Mouse (Mus musculus): Measurements from ENCODE around the gene Pkn1. TPM values are rescaled to one million over a fixed set of nuclear protein-coding genes. Genes with fewer than 3 reads are reported as not detected.

Gene Pkn1
- 211 and 329 TPM in 2 replicates for polyA plus RNA-seq (2012; ENCODE audit: low replicate concordance)

GRCm38 (mm10) chr8:83698661-83699453 lies at the start of gene Pkn1:
Gene Pkn1 (minus strand): TSS chr8:83699179.

GRCm38 (mm10) chr8:83740976-83741741 lies 42.2 kb upstream of the Pkn1 start, which contains the start of gene Adgre5:
Gene Adgre5 (minus strand): TSS chr8:83741326.

GRCm38 (mm10) chr8:83715031-83715690 lies 16.2 kb upstream of the Pkn1 start, which contains the start of gene Ddx39:
Gene Ddx39 (plus strand): TSS chr8:83715177.

GRCm38 (mm10) chr8:83665969-83666865 lies 32.8 kb downstream of the Pkn1 start, which contains the start of gene Ptger1:
Gene Ptger1 (plus strand): TSS chr8:83666678.

GRCm38 (mm10) chr8:83652030-83652743 lies 46.8 kb downstream of the Pkn1 start, which contains the start of gene Gipc1:
Gene Gipc1 (plus strand): TSS chr8:83652677.

Other genes with a start within 250 kb of the Pkn1 start
- 0.20 and 2.9 TPM in 2 replicates for gene Scoc, start 240.8 kb downstream of the Pkn1 start, polyA plus RNA-seq (2012; ENCODE audit: low replicate concordance)
- not detected in 2 replicates for gene Olfr370, start 163.4 kb downstream of the Pkn1 start, polyA plus RNA-seq (2012; ENCODE audit: low replicate concordance)
- 165 and 204 TPM in 2 replicates for gene Ndufb7, start 132.5 kb downstream of the Pkn1 start, polyA plus RNA-seq (2012; ENCODE audit: low replicate concordance)
- 112 and 259 TPM in 2 replicates for gene Tecr, start 91.2 kb downstream of the Pkn1 start, polyA plus RNA-seq (2012; ENCODE audit: low replicate concordance)
- 29.2 and 42.1 TPM in 2 replicates for gene Dnajb1, start 91.0 kb downstream of the Pkn1 start, polyA plus RNA-seq (2012; ENCODE audit: low replicate concordance)
- 48.3 and 62.7 TPM in 2 replicates for gene Gipc1, start 46.5 kb downstream of the Pkn1 start, polyA plus RNA-seq (2012; ENCODE audit: low replicate concordance)
- gene Ptger1, start 32.5 kb downstream of the Pkn1 start, polyA plus RNA-seq (2012; ENCODE audit: low replicate concordance): 0.23 and 0.43 TPM in 2 replicates
- gene Ddx39, start 16.0 kb upstream of the Pkn1 start, polyA plus RNA-seq (2012; ENCODE audit: low replicate concordance): 10.1 and 20.1 TPM in 2 replicates
- gene Adgre5, start 42.1 kb upstream of the Pkn1 start, polyA plus RNA-seq (2012; ENCODE audit: low replicate concordance): 194 and 396 TPM in 2 replicates
- gene Adgrl1, start 200.9 kb upstream of the Pkn1 start, polyA plus RNA-seq (2012; ENCODE audit: low replicate concordance): 9.4 and 20.9 TPM in 2 replicates